Mouse (Mus musculus) frontal cortex, adult 2 months (tissue): ENCODE results near the gene Lhfp. TPM values are rescaled to one million over a fixed set of nuclear protein-coding genes. Genes with fewer than 3 reads are reported as not detected.
"Not testable (repeated sequence)": the region's sequence is repeated elsewhere in the genome, so short reads cannot be mapped to it uniquely, and the experiment has no call there.

Experiments used
- DNase-seq, 2 experiments: peaks; one replicate each; pipeline ENCODE4 v3.0.0; 2022; ENCODE audit warnings: low spot score in 1 of 2; ENCODE audit errors: extremely low spot score in 1 of 2
- polyA plus RNA-seq: library from polyadenylated mRNA; depleted of rRNA; stranded (reverse); fragments of >200 nt; gene quantifications from 2 replicates; pipeline ENCODE4 v1.2.3, GENCODE M21; 2012

The Lhfp gene
- polyA plus RNA-seq, 1 experiment: 69.5 TPM

- no peak for DNase-seq
Measured at GRCm38 (mm10) chr3:53086481-53087155, 45.3 kb downstream of the Lhfp start.

GRCm38 (mm10) chr3:53087156-53087805, 46.0 kb downstream of the Lhfp start:
- no peak for DNase-seq

GRCm38 (mm10) chr3:53089921-53090320, 48.6 kb downstream of the Lhfp start:
- DNase-seq: no peak

GRCm38 (mm10) chr3:53100210-53100609, 58.9 kb downstream of the Lhfp start:
- no peak for DNase-seq

- DNase-seq: no peak
Measured at GRCm38 (mm10) chr3:53100803-53101202, 59.5 kb downstream of the Lhfp start.

GRCm38 (mm10) chr3:53101711-53102110, 60.4 kb downstream of the Lhfp start:
- DNase-seq: no peak

GRCm38 (mm10) chr3:53102131-53102756, 60.9 kb downstream of the Lhfp start:
- no peak for DNase-seq

- DNase-seq: no peak
Measured at GRCm38 (mm10) chr3:53102757-53103153, 61.4 kb downstream of the Lhfp start.

- DNase-seq: no peak
Measured at GRCm38 (mm10) chr3:53108594-53109373, 67.5 kb downstream of the Lhfp start.

GRCm38 (mm10) chr3:53109879-53110278, 68.6 kb downstream of the Lhfp start:
- no peak for DNase-seq

- no peak for DNase-seq
Measured at GRCm38 (mm10) chr3:53112048-53112447, 70.7 kb downstream of the Lhfp start.

- DNase-seq: not testable (repeated sequence)
Measured at GRCm38 (mm10) chr3:53118755-53119154, 77.4 kb downstream of the Lhfp start.

GRCm38 (mm10) chr3:53119978-53120377, 78.7 kb downstream of the Lhfp start:
- DNase-seq: no peak

- DNase-seq: no peak
Measured at GRCm38 (mm10) chr3:53125495-53125894, 84.2 kb downstream of the Lhfp start.

GRCm38 (mm10) chr3:53138785-53139184, 97.5 kb downstream of the Lhfp start:
- no peak for DNase-seq

- no peak for DNase-seq
Measured at GRCm38 (mm10) chr3:53139205-53139604, 97.9 kb downstream of the Lhfp start.

- no peak for DNase-seq
Measured at GRCm38 (mm10) chr3:53139642-53140041, 98.3 kb downstream of the Lhfp start.

GRCm38 (mm10) chr3:53142528-53142927, 101.2 kb downstream of the Lhfp start:
- no peak for DNase-seq

GRCm38 (mm10) chr3:53145526-53145925, 104.2 kb downstream of the Lhfp start:
- DNase-seq: no peak

- DNase-seq: no peak
Measured at GRCm38 (mm10) chr3:53145946-53146345, 104.6 kb downstream of the Lhfp start.

GRCm38 (mm10) chr3:53147001-53147400, 105.7 kb downstream of the Lhfp start:
- no peak for DNase-seq
